Mouse (Mus musculus) ZHBTc4 (cell line): Measurements from ENCODE around the gene Sec16b.

Source experiments
- DNase-seq: peaks from one replicate; pipeline ENCODE4 v3.0.0-alpha.2; 2011; ENCODE audit warnings: low read depth, low spot score

Sec16b gene

GRCm38 (mm10) chr1:157512690-157513448 is 6.3 kb downstream of the Sec16b start:
- DNase-seq: no peak

- DNase-seq: no peak
These were observed 7.0 kb downstream of the Sec16b start for GRCm38 (mm10) chr1:157513559-157513958.

- DNase-seq: no peak
These were observed 7.8 kb downstream of the Sec16b start for GRCm38 (mm10) chr1:157514298-157514697.

- DNase-seq: no peak
These were observed 10.6 kb downstream of the Sec16b start for GRCm38 (mm10) chr1:157516838-157517808.

GRCm38 (mm10) chr1:157518111-157518523 is 11.6 kb downstream of the Sec16b start:
- no peak for DNase-seq

GRCm38 (mm10) chr1:157519396-157519795 is 12.9 kb downstream of the Sec16b start:
- no peak for DNase-seq

- no peak for DNase-seq
These were observed 15.8 kb downstream of the Sec16b start for GRCm38 (mm10) chr1:157522322-157522721.

- DNase-seq: no peak
These were observed 18.2 kb downstream of the Sec16b start for GRCm38 (mm10) chr1:157524775-157525174.

- no peak for DNase-seq
These were observed 19.3 kb downstream of the Sec16b start for GRCm38 (mm10) chr1:157525692-157526354.

GRCm38 (mm10) chr1:157526625-157527024 is 20.1 kb downstream of the Sec16b start:
- DNase-seq: no peak

GRCm38 (mm10) chr1:157532826-157533460 is 26.4 kb downstream of the Sec16b start:
- DNase-seq: no peak

GRCm38 (mm10) chr1:157535571-157535970 is 29.0 kb downstream of the Sec16b start:
- DNase-seq: no peak

- peak; percentile 63 for DNase-seq
These were observed 29.9 kb downstream of the Sec16b start for GRCm38 (mm10) chr1:157536471-157536870.

GRCm38 (mm10) chr1:157537636-157538035 is 31.1 kb downstream of the Sec16b start:
- peak; percentile 48 for DNase-seq

GRCm38 (mm10) chr1:157545056-157545455 is 38.5 kb downstream of the Sec16b start:
- DNase-seq: no peak

GRCm38 (mm10) chr1:157547658-157548057 is 41.1 kb downstream of the Sec16b start:
- no peak for DNase-seq

- no peak for DNase-seq
These were observed 43.2 kb downstream of the Sec16b start for GRCm38 (mm10) chr1:157549721-157550120.

- DNase-seq: peak; percentile 62
These were observed 46.4 kb downstream of the Sec16b start for GRCm38 (mm10) chr1:157552749-157553451.

GRCm38 (mm10) chr1:157554163-157554562 is 47.6 kb downstream of the Sec16b start:
- DNase-seq: no peak

- DNase-seq: no peak
These were observed 48.4 kb downstream of the Sec16b start for GRCm38 (mm10) chr1:157554686-157555530.
